Mouse (Mus musculus) cerebellum, adult 2 months (tissue): ENCODE measurements around the gene Gm49373. TPM values are rescaled to one million over a fixed set of nuclear protein-coding genes. Genes with fewer than 3 reads are reported as not detected.
A peak's percentile ranks its signal among the peaks of the same experiment; 100 is the strongest.

Experiments used
- DNase-seq, 2 experiments: peaks; one replicate each; pipeline ENCODE4 v3.0.0; 2021
- H3K27ac ChIP-seq: fragments of 200-500 bp; 2 replicates; pipeline ENCODE4 v1.5.1; 2012; ENCODE audit warnings: low read length, control low read depth, inconsistent platforms; ENCODE audit not compliant: insufficient read depth
- H3K27me3 ChIP-seq: fragments of 200-500 bp; 2 replicates; pipeline ENCODE4 v1.6.1; 2012; ENCODE audit warnings: inconsistent platforms, mild to moderate bottlenecking, low read length, moderate library complexity; ENCODE audit not compliant: control insufficient read depth, insufficient read depth
- H3K4me1 ChIP-seq: fragments of 200-500 bp; 2 replicates; pipeline ENCODE4 v1.6.1; 2011; ENCODE audit warnings: low read length; ENCODE audit not compliant: control insufficient read depth, insufficient read depth
- H3K4me3 ChIP-seq: fragments of 200-500 bp; replicated peaks from 2 replicates; pipeline ENCODE3; 2011; ENCODE audit warnings: mild to moderate bottlenecking, low read depth, low read length, control low read depth; ENCODE audit not compliant: insufficient read depth
- CTCF ChIP-seq: fragments of 200-500 bp; IDR thresholded peaks from 2 replicates; pipeline ENCODE4 v1.5.1; 2011; ENCODE audit warnings: low read depth, mild to moderate bottlenecking, control low read depth, low read length, moderate library complexity, borderline replicate concordance; ENCODE audit not compliant: insufficient read depth
- POLR2A ChIP-seq: fragments of 200-500 bp; IDR thresholded peaks from 2 replicates; pipeline ENCODE4 v1.6.1; 2011; ENCODE audit warnings: low read length, control low read depth, borderline replicate concordance; ENCODE audit not compliant: insufficient read depth
- WGBS: fragments of 180-500 bp; shearing (Covaris S2); methylation state at CpG from one replicate; pipeline ENCODE4 v1.1.7; 2018; 5-methylcytosine and 5-hydroxymethylcytosine counted together
- polyA plus RNA-seq: library from polyadenylated mRNA; depleted of rRNA; stranded (reverse); fragments of >200 nt; gene quantifications from 2 replicates; pipeline ENCODE4 v1.2.3, GENCODE M21; 2012

Gm49373 gene
- polyA plus RNA-seq, 1 experiment, result 1.8 TPM

DNA sequence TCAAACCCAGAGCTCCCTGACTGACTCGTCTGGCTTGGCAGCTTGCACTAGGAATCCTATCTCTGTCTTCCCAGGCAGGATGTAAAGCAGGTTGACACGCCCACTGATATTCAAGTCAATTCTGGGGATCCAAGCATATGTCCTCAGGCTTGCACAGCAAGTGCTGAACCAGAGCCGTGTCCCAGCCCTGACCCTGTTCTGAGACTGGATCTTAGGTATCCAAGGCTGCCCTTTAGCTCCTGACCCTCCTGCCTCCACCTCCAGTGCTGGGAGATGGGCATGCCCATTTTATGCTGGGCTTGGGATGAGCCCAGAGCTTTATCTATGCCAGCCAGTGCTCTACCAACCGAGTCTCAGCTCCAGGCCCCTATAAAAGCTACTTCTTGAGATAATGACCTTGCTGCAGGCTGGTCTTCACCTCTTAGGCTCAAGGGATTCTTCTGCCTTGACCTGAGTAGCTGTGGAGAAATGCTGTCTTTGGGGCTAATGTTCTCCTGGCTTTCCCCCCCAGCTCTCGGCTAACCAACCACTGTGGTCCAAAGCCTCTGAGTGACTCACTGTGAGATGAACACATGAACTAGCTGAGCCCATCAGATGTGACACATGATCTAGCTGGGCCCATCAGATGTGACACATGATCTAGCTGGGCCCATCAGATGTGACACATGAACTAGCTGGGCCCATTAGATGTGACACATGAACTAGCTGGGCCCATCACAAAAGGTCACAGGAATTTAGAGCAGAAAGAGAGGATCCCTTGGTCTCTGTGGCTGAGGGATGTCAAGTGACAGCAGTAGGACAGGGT lies 33.1 kb upstream of the Gm49373 start:
- Histone ChIP-seq H3K27ac (no peak overlapping the region), H3K27me3 (no peaks in the 10 kb centered on the region), H3K4me1 (no peaks in the 10 kb centered on the region), H3K4me3 (no peak overlapping the region)
- TF ChIP-seq POLR2A, result no peak
- no peak for TF ChIP-seq CTCF
- WGBS, result 76% methylated on average over 5 of the region's 5 CpGs
- no peak for DNase-seq

DNA sequence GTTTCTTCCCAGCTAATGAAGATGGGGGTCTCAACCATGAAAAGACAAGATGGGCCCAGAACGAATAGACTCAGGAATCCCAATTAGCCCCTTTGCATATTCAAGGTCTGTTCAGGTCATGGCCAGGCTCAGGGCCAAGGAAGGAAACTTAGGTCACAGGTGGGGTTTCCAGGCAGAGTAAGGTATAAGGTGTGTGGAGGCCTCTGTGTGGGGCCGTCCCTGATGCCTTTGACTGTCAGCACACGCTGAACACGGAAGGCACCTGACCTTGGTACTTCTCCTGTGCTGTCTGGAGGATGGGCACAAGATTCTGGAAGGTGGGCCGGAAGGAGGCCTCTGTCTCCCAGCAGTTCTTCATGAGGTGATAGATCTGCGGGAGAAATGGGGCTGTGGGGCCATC lies 31.9 kb upstream of the Gm49373 start:
- H3K27me3 ChIP-seq, result no peaks in the 10 kb centered on the region
- H3K4me3 ChIP-seq, result no peak overlapping the region
- no peaks in the 10 kb centered on the region for H3K4me1 ChIP-seq
- no peak overlapping the region for H3K27ac ChIP-seq
- DNase-seq, result no peak
- 86% methylated on average over 6 of the region's 6 CpGs for WGBS
- TF ChIP-seq POLR2A (no peak), CTCF (no peak)

DNA sequence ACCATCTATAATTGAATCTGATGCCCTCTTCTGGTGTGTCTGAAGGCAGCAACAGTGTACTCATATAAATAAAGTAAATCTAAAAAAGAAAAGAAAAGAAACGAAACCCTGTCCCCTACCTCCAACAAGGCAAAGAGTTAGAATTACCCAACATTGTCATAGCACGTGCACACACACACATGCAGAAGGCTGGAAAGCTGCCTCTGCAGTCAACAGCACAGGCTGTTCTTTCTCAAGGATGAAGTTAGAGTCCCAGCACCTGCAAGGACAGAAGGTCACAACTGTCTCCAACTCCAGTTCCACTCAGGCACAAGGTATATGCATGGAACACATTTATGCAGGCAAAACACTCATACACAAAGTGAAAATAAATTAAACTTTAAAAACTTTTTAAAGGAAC lies 29.2 kb upstream of the Gm49373 start:
- H3K27ac ChIP-seq, result no peak overlapping the region
- no peaks in the 10 kb centered on the region for H3K4me1 ChIP-seq
- no peak for DNase-seq
- WGBS, result 87% methylated on average over 2 of the region's 2 CpGs
- H3K4me3 ChIP-seq, result no peak overlapping the region
- H3K27me3 ChIP-seq, result no peaks in the 10 kb centered on the region
- TF ChIP-seq POLR2A, result no peak

DNA sequence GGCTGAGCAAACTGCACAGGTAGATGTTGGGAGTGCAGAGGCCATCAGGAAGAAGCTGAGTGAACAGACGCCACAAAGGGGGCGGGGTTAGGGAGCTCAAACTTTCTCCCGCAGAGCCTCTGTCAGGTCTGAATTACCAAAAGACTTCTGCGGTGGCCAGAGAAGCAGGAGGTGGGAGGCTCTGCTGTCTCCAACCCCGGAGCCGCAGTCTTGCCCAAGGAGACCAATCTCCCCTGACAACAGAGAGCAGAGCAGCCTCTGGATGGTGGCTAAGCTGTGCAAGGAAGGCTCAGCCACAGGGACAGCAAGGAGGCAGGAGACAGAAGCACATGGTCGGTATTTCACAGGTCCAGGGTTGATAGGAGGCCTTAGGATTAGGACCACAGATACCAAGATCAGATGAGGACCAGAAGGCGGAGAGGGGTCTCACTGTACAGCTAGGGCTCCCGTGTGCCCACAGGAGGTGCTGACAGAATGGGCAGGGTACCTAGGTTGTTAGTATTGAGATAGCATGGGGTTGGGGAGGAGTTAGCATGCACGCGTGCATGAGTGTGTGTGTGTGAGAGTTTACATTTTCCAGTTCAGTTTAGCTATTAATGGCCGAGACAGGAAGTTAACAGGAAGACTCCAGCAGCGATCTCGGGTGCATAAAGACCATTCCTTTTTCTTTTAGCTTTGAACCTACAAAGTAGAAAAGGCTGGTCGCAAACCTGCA lies 27.7 kb upstream of the Gm49373 start:
- H3K4me3 ChIP-seq, result no peak overlapping the region
- 28% methylated on average over 15 of the region's 15 CpGs for WGBS
- DNase-seq, result no peak
- no peak for TF ChIP-seq CTCF
- no peak for TF ChIP-seq POLR2A
- no peaks in the 10 kb centered on the region for H3K27me3 ChIP-seq
- H3K27ac ChIP-seq, result no peak overlapping the region
- H3K4me1 ChIP-seq, result no peaks in the 10 kb centered on the region

GRCm38 (mm10) chr9:21097793-21098192 lies 24.9 kb upstream of the Gm49373 start:
- DNase-seq, result no peak
- no peaks in the 10 kb centered on the region for H3K27me3 ChIP-seq
- no peak overlapping the region for H3K27ac ChIP-seq
- no peak for TF ChIP-seq POLR2A
- no peak for TF ChIP-seq CTCF
- H3K4me3 ChIP-seq, result no peak overlapping the region
- no peaks in the 10 kb centered on the region for H3K4me1 ChIP-seq
- 57% methylated on average over 8 of the region's 8 CpGs for WGBS

GRCm38 (mm10) chr9:21095958-21096357 lies 23.1 kb upstream of the Gm49373 start:
- Histone ChIP-seq H3K27me3 (no peaks in the 10 kb centered on the region), H3K4me3 (no peak overlapping the region), H3K4me1 (no peaks in the 10 kb centered on the region), H3K27ac (no peak overlapping the region)
- 58% methylated on average over 4 of the region's 4 CpGs for WGBS
- no peak for DNase-seq
- no peak for TF ChIP-seq CTCF
- TF ChIP-seq POLR2A, result no peak

DNA sequence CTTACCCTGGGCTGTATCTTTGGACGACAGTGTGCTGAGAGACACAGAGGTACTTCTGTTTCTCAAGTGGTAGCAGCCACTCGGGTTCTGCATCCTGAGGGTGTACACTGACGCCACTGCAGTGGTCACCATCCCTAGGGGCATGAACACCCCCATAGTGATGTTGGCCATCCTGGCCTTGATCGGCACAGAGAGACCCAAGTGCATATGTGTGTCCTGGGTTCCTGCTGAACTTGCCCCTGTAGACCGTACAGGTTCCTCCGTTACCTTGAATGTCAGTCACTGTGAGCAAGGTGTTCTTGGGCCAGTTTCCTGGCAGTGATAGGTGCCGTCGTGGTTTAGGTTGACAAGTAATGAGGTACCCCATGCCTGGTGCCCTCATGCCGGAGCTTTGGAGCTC lies 20.5 kb upstream of the Gm49373 start:
- peaks cover 9% of the 10 kb centered on the region for H3K4me1 ChIP-seq
- WGBS, result 96% methylated on average over 9 of the region's 9 CpGs
- H3K27me3 ChIP-seq, result no peaks in the 10 kb centered on the region
- no peak for TF ChIP-seq CTCF
- DNase-seq, result no peak
- no peak overlapping the region for H3K27ac ChIP-seq
- no peak overlapping the region for H3K4me3 ChIP-seq

GRCm38 (mm10) chr9:21091707-21092320 lies 18.9 kb upstream of the Gm49373 start, which contains the start of the genes Gm38431 and Raver1:
Gene Gm38431 (minus strand): TSS chr9:21091997.
Gene Raver1 (minus strand): TSS chr9:21092008.
- Histone ChIP-seq H3K4me1 (peaks cover 9% of the 10 kb centered on the region), H3K27ac (no peak within 1 kb of the TSS), H3K4me3 (peak within 1 kb of the TSS; percentile 93), H3K27me3 (no peaks in the 10 kb centered on the region)
- DNase-seq, result peak; percentile 97 to 99
- WGBS, result under 1% methylated on average over 54 of the region's 54 CpGs
- TF ChIP-seq CTCF, result no peak
- TF ChIP-seq POLR2A, result peak; percentile 64
